Mouse (Mus musculus) B cell, adult 2 months (primary cell): ENCODE data around the gene Nat8f4.
A peak's percentile ranks its signal among the peaks of the same experiment; 100 is the strongest.
"Not testable (repeated sequence)": the region's sequence is repeated elsewhere in the genome, so short reads cannot be mapped to it uniquely, and the experiment has no call there.

ENCODE experiments used
- DNase-seq, 2 experiments: peaks; one replicate each; pipeline ENCODE4 v3.0.0; 2022

The Nat8f4 gene

GRCm38 (mm10) chr6:85898596-85899475 is 5.8 kb downstream of the Nat8f4 start:
- not testable (repeated sequence) for DNase-seq

DNA sequence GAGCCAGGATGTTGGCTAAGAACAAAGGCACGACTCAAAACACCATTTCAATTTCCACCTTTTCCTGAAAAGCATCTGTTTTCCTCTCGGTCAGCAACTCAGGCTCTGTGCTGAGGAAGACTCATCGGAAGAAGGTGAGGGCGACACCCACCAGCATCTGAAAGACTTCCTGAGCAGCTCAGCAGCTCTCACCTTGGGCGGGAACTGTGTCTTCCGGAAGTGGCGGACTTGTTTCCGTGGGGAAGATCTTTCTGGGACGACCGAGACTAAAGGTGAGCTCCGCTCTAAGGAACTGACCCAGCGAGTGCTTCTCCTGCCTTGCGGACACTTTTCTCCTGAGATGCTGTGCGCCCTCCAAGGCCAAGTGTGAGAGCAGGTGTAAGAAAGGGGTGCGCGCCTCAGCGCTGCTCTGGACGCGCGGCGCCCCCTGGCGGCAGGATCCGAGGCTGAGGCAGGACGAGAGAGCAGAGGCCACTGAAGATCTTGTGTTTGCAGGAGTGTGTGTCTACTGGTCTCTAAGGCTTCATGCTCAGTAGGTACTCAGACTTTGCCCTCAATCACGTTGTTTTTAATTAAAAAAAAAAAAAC is 9.5 kb downstream of the Nat8f4 start:
- peak; percentile 36 to 42 for DNase-seq

DNA sequence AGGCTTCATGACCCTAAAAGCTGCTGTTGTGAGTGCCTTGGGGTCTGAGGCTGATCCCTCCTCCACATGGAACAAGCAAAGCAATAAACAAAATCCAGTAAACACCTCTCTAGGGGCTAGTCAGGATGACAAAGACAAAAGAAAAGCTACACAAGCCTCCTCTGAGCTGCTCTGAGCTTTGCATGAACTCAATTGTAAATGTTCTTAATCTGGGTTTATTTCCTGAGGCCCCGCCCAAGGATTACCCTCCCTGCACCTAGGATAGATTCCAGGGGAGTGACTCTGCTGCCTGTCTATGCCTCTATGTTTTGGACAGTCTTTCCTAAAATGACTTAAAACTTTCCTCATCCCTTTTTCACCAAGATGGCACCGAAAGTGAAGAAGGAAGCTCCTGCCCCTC is 15.7 kb downstream of the Nat8f4 start:
- no peak for DNase-seq

DNA sequence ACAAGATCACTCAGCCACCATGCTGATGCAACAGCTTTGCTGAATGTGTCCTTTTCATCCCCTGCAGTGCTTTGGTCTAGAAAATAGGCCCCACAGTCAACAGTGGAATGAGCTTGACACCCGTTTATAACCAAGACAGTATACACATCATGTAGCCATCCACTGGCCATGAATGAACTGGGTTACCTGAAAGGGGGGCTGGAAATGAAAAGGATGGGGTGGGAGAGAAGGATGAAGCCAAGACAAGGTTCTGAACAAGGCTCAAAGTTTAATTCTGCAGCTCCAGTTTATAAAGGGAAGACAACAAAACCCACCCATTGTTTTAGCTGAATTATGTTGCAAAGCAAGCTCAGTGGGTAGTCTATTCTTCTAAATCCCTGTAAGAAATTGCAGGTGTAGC is 20.4 kb downstream of the Nat8f4 start:
- no peak for DNase-seq

- DNase-seq, result not testable (repeated sequence)
These were observed 21.4 kb downstream of the Nat8f4 start for GRCm38 (mm10) chr6:85883246-85883645.

GRCm38 (mm10) chr6:85869006-85869405 is 35.7 kb downstream of the Nat8f4 start, which contains the start of gene Nat8f2:
Nat8f2 (minus strand) TSS chr6:85869158.
- not testable (repeated sequence) for DNase-seq

DNA sequence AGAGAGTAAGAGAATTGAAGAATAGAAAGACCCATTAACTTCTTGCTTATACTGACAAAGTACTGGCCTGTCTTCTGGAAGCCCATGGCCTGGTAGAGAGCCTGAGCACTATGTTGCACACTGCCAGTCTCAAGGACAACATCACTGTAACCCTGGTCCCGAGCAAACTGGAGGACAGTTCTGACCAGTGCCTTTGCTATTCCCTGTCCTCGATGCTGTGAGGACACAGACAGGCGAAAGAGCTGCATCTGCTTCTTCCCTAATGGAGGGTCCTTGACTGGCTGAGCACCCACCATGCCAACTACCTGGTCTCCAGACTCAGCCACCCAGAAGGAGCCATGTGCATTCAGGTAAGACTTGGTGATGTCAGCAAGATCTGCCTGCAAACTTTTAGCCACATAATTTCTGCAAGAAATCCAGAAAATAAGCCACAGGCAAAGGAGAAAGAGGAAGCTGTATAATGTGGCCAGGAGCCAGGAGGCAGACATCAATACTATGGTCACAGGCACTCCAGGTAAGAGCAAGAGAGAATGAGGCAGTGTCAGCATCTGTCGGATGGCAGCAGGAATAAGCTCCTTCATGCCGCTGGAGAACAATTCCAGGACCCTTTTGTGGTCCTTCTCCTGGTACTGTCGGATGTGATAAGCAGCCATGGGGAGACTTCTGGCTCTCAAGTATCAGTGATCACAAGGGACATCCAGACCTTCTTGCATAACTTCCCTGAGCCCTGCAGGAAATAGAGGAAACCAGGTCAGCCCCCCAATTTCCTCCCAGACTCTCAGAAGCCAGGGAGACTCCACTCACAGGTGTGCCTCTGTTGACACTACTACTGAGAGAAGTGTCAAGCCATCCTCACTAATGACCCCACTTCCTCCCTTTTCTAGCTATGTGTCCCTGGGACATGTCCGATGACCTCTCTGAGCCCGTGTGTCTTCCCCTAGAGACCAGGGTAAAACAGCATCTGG is 36.7 kb downstream of the Nat8f4 start:
- no peak for DNase-seq

- DNase-seq, result not testable (repeated sequence)
These were observed 37.7 kb downstream of the Nat8f4 start for GRCm38 (mm10) chr6:85866995-85867394.

DNA sequence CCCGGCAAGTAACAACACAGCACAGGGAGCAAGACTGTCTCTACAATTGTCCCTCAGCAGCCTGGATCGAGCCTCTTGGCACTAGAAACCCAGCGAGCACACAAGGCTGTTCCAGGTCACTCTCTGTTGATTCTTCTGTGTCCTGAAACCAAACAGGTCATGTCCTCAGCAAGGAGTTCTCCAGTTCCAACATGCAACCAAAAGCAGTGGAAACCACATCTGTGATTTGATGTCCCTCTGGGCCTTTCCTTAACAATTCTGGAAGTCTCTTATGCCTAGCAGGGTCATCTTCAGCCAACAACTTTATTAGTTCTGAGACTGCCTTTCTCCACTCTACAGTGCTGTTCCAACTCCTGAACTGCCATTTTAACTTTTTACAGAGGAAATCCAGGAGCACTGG is 38.5 kb downstream of the Nat8f4 start:
- DNase-seq, result not testable (repeated sequence)

- DNase-seq, result not testable (repeated sequence)
These were observed 39.6 kb downstream of the Nat8f4 start for GRCm38 (mm10) chr6:85864900-85865639.

- no peak for DNase-seq
These were observed 40.8 kb downstream of the Nat8f4 start for GRCm38 (mm10) chr6:85863840-85864239.

- DNase-seq, result no peak
These were observed 41.5 kb downstream of the Nat8f4 start for GRCm38 (mm10) chr6:85863136-85863535.

- DNase-seq, result no peak
These were observed 42.1 kb downstream of the Nat8f4 start for GRCm38 (mm10) chr6:85862565-85862964.

- DNase-seq, result no peak
These were observed 43.4 kb downstream of the Nat8f4 start for GRCm38 (mm10) chr6:85861247-85861646.

DNA sequence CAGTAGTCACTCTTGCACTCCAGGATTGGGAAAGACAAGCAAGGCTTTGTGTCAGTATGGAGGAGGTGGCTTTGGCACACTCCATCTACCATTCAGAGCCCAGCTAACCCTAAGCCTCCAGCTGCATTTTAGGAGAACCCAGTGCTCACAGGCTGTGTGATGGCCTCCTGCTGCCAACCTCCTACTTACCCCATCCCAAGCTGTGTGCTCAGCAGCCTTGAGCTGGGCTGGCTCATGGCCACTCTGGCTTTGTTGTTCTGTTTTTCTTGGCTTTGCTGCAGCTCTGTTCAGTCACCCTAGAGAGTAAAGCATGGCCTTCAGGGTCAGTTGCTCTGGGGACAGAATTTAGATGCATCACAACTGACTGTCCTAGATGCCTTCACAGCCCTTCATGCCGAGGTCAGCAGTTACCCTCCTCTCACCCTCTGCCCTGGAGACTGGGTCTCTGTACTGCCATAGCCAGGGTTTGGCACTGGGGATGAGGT is 48.4 kb downstream of the Nat8f4 start:
- no peak for DNase-seq

DNA sequence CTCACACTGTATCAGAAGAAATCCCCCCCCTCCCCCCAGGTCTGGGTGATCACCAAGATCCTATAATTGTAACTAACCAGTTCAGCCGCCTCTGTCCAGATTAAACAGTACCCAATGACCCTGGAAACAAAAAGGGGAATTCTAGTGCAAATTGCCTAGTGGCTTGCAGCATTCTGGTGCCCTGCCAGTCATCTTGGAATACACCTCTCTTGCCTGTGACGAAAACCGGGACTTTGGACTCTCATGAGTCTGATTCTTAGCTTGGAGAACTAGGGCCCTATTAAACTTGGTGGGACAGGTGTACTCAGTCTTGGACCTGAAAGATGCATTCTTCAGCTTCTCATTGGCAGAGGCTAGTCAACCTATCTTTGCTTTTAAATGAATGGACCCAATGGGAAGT is 51.2 kb downstream of the Nat8f4 start:
- DNase-seq, result no peak

DNA sequence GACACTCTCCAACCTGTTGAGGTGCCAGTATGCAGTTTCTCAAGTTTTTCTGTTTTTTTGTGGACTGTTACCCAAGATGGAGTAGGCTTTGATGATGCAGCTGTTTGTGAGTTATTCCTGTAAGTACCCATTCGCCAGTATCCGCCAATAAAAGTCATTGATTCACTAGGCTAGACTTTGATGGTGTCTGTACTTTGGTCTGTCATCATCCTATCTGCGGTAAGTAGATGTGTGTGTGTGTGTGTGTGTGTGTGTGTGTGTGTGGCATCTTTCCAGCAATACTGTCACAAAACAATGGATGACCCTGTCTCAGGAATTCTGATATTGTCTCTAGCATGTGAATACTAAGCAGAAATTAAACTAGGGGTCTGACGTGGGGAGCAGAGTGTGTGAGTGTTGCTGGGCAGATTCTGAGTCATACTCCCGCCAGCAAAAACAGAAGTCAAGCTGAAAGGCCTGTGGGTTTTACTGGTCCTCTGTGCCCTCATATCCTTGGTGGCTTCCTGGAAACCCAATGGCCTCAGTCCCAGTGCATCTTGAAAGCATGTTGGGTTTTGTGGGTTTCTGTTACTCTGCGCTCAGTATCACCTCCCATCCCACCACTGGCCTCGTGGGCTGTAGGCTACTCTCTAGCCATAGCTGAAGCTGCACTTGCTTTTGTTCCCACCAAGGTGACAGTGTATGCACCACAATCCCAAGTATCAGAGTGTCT is 53.5 kb downstream of the Nat8f4 start:
- no peak for DNase-seq

- DNase-seq, result no peak
These were observed 55.4 kb downstream of the Nat8f4 start for GRCm38 (mm10) chr6:85849240-85849639.
